Mouse (Mus musculus) 3134 (cell line): ENCODE data around the gene B4galt1.
"Not testable (repeated sequence)": the region's sequence is repeated elsewhere in the genome, so short reads cannot be mapped to it uniquely, and the experiment has no call there.

Source experiments
- DNase-seq: peaks from one replicate; pipeline ENCODE4 v3.0.0-alpha.2; 2011; ENCODE audit warnings: low spot score; ENCODE audit not compliant: insufficient read length; ENCODE audit errors: extremely low read depth

B4galt1 gene

DNA sequence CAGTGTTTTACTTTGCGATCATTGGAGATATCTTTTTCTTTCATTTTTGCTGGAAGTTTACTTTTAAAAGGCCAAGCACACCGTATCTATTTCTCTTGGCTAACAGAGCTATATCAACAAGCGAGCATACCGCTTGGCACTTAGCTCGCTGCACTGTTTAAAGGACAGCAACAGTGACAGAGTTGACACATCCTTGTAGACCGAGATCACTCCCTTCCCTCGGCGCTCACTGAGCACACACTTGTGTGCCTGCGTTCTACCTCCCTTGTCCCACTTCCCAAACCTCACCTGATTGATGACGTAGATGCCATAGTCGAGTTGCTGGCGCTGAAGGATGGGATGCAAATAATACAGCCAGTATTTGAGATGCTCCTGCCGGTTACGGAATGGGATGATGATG, 30.7 kb downstream of the B4galt1 start:
- DNase-seq, result no peak

DNA sequence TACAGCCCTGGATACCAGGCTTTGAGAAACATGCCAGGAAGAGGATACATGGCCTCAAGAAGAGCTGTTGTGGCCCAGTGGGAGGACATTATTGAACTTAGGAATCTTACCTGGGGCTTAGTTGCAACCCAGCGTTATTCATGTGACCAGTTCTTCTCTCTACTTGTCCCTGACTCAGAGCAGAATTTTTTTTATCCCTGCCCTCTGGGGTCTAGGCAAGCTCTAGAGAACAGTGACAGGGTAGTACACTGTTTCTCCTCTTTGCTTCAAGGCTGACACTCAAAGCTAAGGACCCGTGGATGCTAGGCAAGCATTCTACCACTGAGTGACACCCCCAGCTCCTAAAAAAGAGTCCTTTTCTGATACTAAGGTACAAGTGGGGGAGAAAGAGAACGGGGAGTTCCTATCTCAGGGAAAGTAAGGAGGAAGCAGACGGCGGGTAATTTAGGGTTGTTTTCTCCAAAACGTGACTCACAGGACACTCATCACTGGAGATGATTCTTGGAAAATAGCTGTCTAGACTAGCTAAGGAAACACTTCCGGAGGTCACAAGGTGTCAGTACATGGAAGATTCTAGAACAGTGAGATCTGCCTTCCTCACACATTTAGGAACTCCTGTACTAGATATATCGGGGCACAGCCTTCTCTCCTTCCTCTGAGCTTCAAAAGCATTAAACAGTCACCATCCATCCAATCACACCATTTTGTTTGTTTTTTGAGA, 32.3 kb downstream of the B4galt1 start:
- no peak for DNase-seq

DNA sequence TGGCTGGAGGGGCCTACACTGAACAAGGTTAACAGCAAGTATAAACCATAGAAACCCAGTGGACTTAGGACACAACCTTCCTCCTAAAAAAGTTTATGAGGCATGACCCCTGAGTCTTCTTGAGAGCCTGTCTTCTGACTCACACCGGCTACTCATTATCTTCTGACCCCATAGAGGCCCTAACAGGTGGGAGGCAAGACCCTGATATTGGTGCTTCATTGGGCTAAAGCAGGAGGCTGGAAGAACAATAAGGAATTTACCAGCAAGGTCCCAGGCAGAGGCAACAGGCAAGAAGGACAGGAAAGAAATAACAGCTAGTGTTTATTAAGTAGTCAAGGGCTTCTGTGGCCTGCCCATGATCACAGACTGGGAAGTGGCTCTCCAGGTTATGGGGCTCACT, 32.9 kb downstream of the B4galt1 start:
- no peak for DNase-seq

DNA sequence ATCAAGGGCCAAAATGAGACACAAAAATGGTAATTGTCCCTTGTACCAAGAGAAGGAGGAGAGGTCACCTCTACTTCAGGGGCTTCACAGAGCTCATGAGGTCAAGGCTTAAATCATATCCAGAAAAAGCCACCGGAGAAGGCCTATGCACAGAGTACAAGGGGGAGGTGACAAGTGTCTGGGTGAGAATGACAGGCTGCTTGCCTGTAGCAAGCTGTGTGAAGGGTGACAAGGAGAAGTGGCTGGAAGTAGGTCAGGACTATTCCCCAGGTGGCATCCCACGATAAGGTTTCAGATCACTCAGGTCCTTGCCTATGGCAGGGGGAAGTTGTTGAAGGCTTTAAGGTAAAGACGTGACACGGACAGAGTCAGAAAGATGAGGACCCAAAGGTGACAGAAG, 33.8 kb downstream of the B4galt1 start:
- no peak for DNase-seq

GRCm38 (mm10) chr4:40819151-40819550, 34.7 kb downstream of the B4galt1 start:
- DNase-seq, result no peak

GRCm38 (mm10) chr4:40818421-40818820, 35.4 kb downstream of the B4galt1 start:
- DNase-seq, result peak; percentile 55

GRCm38 (mm10) chr4:40817936-40818335, 35.9 kb downstream of the B4galt1 start:
- DNase-seq, result peak; percentile 39

GRCm38 (mm10) chr4:40815775-40816372, 37.9 kb downstream of the B4galt1 start:
- no peak for DNase-seq

GRCm38 (mm10) chr4:40815120-40815519, 38.7 kb downstream of the B4galt1 start:
- DNase-seq, result no peak

DNA sequence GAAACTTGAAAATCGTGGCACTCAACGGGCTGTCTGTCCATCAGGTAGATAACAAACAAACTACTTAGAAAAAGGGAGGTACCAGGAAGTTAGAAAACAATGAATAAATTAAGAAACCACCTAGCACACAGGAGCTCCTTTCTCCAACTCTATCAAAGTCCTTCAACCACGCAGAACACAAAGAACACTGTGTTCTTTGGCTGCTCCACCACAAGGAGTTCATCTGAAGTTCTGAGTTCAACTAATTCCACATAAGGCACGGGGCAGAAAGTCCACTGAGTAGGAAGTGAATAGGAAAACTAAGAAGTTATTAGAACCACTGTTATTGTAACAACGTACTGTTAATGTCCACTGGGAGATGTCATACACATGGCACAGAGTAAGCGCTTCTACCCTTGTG, 39.4 kb downstream of the B4galt1 start:
- DNase-seq, result no peak

DNA sequence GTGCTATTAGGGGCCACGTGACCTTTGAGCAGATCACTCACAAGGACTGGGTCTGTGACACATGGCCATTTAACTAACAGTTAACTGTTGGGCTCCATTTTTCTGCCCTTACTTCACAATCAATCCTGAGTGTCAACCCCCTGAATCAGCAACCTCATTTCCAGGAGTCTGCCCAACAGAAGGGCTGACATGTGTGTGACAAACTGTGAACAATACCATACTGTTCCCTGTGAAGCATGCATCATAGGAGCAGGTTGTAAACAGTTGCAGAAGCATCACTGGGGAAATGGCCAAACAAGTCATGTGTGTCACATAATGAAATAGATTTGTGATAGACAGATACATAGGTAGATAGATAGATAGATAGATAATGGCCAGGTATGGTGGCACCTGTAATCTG, 40.9 kb downstream of the B4galt1 start:
- DNase-seq, result no peak

- no peak for DNase-seq
Measured at GRCm38 (mm10) chr4:40810481-40810880, 43.3 kb downstream of the B4galt1 start.

- no peak for DNase-seq
Measured at GRCm38 (mm10) chr4:40807382-40807781, 46.4 kb downstream of the B4galt1 start.

DNA sequence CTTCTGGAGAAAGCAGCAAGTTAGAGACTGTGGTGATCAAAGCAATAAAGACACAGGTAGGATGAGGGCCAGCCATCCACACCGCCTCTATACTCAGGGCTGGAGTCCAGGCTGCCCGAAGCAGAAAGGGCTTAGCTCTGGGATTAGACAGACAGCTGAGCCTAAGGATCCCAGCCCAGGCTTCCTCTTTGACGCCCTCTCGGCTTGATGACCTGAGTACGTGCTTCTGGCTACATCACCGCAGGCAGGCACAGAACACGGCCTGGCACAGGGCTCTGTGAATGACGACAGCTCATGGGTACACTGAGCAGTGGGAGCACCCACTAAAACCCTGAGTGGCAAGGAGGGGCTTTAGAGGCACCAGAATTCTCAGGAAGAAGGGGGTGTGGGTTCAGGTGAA, 48.4 kb downstream of the B4galt1 start:
- DNase-seq, result no peak

- peak; percentile 18 for DNase-seq
Measured at GRCm38 (mm10) chr4:40802787-40803186, 51.0 kb downstream of the B4galt1 start.

DNA sequence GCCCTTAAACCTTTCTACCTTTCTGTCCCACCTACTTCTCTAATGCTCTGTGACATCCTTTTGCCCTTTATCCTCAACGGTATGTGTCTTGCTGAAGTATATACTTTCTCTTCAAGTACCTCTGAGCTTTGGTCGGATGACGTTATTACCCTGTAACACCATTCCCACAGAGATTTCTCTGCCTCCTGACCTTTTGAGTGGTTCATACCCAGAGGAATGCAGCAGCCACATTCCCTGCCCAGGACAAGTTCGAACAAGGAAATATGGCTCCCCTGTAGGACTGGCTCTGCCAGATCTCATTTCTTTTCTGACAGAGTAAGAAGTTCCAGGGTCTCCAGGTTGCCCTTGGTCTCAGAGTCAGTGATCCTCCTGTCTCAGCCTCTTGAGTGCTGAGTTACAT, 51.9 kb downstream of the B4galt1 start:
- DNase-seq, result peak; percentile 34

DNA sequence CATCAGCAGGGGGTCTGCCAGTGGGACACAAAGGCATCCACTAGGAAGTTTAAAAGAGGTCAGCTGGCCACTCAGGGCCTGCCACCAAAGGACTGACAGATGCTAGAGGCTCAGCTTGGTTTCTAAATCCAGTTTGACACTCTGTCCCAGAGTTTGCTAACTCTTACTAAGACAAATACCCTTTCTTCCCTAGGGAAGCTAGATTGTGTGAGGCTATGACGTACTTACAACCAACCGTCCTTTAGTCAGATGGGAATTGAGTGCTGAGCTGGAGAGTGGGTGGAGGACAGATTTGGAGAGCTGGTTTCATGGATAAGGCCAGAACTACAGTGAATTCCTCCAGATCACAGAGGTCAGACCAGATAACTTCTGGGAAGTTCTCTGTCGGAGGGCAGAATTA, 52.9 kb downstream of the B4galt1 start:
- no peak for DNase-seq

DNA sequence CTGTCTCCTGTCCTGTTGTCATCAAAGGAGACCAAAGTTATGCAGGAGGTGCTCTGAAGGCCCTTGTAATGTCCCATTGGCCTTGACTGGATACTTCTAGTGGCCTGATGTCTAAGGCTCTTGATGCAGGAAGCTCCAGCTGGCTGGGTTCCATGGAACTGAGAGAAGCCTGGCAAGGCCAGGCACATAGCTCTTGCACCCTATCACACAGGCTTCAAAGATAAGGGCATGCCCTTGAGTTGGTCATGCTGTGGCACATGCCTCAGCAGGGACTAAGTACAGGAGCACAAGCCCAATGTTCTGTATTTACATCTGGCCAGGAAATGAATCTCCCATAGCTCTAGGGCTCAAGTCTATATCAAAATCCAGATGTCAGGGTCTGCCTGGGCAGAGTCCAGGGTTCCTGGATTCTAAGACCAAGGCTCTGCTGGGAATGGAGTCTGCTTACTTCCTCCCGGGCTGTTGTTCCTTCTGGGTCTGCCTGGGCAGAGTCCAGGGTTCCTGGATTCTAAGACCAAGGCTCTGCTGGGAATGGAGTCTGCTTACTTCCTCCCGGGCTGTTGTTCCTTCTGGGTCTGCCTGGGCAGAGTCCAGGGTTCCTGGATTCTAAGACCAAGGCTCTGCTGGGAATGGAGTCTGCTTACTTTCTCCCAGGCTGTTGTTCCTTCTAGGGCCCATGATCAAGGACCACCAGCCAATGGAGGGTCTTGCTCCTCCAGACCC, 54.8 kb downstream of the B4galt1 start:
- DNase-seq, result not testable (repeated sequence)

DNA sequence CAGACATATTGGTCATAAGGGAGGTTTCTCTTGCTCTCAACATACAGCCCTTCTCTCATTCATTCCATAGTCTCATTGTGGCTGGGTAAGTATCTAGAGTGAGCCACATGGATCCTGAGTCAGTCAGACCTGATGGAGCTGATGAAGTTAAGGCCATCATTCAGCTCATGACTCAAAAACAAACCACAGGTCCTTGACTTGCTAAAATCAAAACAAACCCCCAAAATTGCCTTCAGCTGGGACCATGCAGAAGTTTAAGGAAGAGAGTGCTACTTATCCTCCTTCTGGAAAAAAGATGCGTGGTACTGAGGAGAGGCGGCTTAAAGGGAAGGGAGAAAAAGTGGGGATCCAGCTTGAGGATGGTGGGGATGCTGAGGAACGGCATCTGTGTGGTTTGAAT, 58.0 kb downstream of the B4galt1 start:
- DNase-seq, result peak; percentile 50

DNA sequence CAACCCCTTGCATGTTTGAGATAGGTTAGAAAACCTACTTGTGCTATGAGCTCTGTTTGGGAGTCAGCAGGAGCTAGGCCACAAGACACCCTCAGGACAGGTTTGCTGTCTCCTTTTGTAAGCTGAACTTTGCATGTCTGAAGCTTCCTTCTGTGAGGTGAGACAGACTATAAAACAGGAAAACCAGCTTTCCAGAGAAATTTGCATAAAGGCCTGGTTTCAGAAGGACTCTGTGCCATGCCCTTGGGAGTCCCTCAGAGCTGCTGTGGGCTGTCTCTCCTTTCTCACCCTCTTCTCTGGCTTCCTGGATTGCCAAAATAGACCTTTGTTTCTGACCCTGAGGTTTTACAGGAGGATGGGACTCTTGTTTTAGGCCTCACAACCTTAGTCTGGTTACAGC, 59.5 kb downstream of the B4galt1 start:
- no peak for DNase-seq

GRCm38 (mm10) chr4:40791176-40791575, 62.6 kb downstream of the B4galt1 start:
- DNase-seq, result no peak

DNA sequence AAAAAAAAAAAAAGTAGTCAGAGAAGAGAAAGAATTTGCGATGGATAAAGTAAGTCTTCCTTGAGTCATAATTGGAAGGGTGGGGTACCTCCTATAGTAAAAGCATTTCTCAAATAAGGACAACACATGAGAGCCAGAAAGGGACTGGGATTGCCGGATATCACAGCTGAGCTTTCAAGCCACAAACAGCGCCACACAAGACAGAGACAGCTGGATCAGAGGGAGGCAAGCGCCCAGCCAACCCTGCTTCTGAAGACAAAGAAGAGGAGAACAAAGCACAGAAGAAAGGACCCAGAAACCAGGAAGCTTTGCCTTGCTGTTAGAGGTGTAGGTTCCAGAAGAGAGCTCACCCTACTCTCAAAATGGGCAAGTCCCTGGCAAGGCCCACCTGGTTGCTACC, 67.2 kb downstream of the B4galt1 start:
- no peak for DNase-seq
